Mouse (Mus musculus) hindbrain, embryonic 16.5 days (tissue): ENCODE measurements around the gene Ccdc124. TPM values are rescaled to one million over a fixed set of nuclear protein-coding genes. Genes with fewer than 3 reads are reported as not detected.
A peak's percentile ranks its signal among the peaks of the same experiment; 100 is the strongest.

Experiments used
- ATAC-seq: fragments of 200-750 bp; cut with Nextera tagmentation; 2 replicates; pipeline ENCODE4 v1.8.0; 2017; ENCODE audit warnings: moderate TSS enrichment, moderate library complexity
- H3K27ac ChIP-seq: fragments of 300-500 bp; sonication (generic); 2 replicates; pipeline ENCODE4 v1.5.1; 2014; ENCODE audit warnings: low read depth, mild to moderate bottlenecking, control low read depth, low read length, moderate library complexity
- H3K27me3 ChIP-seq: fragments of 300-500 bp; sonication (generic); replicated peaks from 2 replicates; pipeline ENCODE4 v1.6.1; 2014; ENCODE audit warnings: low read length; ENCODE audit not compliant: control insufficient read depth, insufficient read depth
- H3K36me3 ChIP-seq: fragments of 300-500 bp; sonication (generic); 2 replicates; pipeline ENCODE4 v1.6.1; 2014; ENCODE audit warnings: mild to moderate bottlenecking, low read length, moderate library complexity, mixed read lengths; ENCODE audit not compliant: control insufficient read depth, insufficient read depth
- H3K4me1 ChIP-seq: fragments of 300-500 bp; sonication (generic); 2 replicates; pipeline ENCODE4 v1.6.1; 2014; ENCODE audit warnings: low read depth, low read length; ENCODE audit not compliant: control insufficient read depth, insufficient read depth
- H3K4me2 ChIP-seq: fragments of 300-500 bp; sonication (generic); 2 replicates; pipeline ENCODE4 v1.6.1; 2014; ENCODE audit warnings: mild to moderate bottlenecking, low read length, control low read depth, moderate library complexity
- H3K4me3 ChIP-seq: fragments of 300-500 bp; sonication (generic); 2 replicates; pipeline ENCODE4 v1.5.1; 2014; ENCODE audit warnings: mild to moderate bottlenecking, low read length, control low read depth, moderate library complexity
- H3K9ac ChIP-seq: fragments of 300-500 bp; sonication (generic); 2 replicates; pipeline ENCODE4 v1.6.1; 2014; ENCODE audit warnings: low read depth, mild to moderate bottlenecking, control low read depth, low read length, moderate library complexity
- H3K9me3 ChIP-seq: fragments of 300-500 bp; sonication (generic); 2 replicates; pipeline ENCODE4 v1.6.1; 2014; ENCODE audit warnings: mild to moderate bottlenecking, low read length, moderate library complexity; ENCODE audit not compliant: control insufficient read depth
- WGBS: fragments of 180-500 bp; shearing (Covaris S2); extraction: QIAGEN DNeasy Blood & Tissue Kit; methylation state at CpG from one replicate; pipeline ENCODE4 v1.1.7; 2014; 5-methylcytosine and 5-hydroxymethylcytosine counted together
- polyA plus RNA-seq: library from polyadenylated mRNA; unstranded; fragments of >200 nt; fragmentation: Nextera tagmentation; extraction: Ambion mirVana; gene quantifications from 2 replicates; pipeline ENCODE4 v1.2.1, GENCODE M21; 2015

Gene Ccdc124
- polyA plus RNA-seq, 1 experiment from 2014 or later = 190 TPM

DNA sequence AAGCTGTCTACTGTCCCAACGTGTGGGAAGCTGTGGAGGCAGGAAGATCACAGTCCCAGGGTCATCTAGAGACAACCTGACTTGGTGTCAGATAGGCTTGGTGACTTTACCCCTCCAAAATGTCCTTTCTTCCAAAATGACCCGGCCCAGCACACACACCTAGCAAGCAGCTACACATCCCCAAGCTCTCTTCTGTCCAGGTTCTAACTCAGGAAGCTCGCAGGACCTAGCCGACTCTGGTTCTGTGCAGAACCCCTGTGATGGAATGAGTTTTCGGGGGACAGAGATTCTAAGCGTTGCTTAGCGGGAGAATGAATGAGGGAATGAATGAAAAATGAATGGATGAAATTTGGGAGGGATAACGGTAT is 31.7 kb upstream of the Ccdc124 start:
- H3K9me3 ChIP-seq = no peaks in the 10 kb centered on the region
- peak overlapping the region; percentile 98 for H3K9ac ChIP-seq
- H3K27ac ChIP-seq = peak overlapping the region; percentile 96
- peak overlapping the region; percentile 85 for H3K4me3 ChIP-seq
- peaks cover 2% of the 10 kb centered on the region; the same call in 1 of the 2 replicates for H3K27me3 ChIP-seq
- peak; percentile 48 for ATAC-seq
- 13% methylated on average over 8 of the region's 8 CpGs for WGBS
- peak overlapping the region; percentile 90 for H3K4me2 ChIP-seq
- H3K36me3 ChIP-seq = no peaks in the 10 kb centered on the region
- H3K4me1 ChIP-seq = peaks cover 9% of the 10 kb centered on the region

DNA sequence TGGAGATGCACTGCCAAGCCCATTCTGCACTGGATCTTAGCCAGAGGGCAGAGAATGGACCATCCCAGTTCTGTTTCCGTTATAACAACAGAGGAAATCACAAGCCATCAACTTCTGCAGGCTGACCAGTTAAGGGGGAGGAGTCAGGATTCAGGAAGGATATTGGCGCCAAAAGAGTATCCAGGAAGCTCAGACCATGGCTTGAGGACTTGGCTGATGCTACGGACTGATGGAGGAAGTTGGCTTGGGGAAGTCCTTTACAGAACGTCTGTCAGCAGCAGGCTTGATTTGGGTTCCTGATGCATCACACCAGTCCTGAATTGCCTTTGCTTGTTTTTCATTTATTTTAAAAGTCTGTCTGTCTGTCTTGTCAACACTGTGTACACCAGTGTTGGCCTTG is 30.8 kb upstream of the Ccdc124 start:
- no peak overlapping the region for H3K27ac ChIP-seq
- peaks cover 9% of the 10 kb centered on the region for H3K4me1 ChIP-seq
- no peaks in the 10 kb centered on the region for H3K9me3 ChIP-seq
- no peaks in the 10 kb centered on the region for H3K36me3 ChIP-seq
- H3K4me3 ChIP-seq = no peak overlapping the region
- H3K4me2 ChIP-seq = no peak overlapping the region
- no peak overlapping the region for H3K9ac ChIP-seq
- WGBS = 65% methylated on average over 4 of the region's 4 CpGs
- no peak for ATAC-seq
- H3K27me3 ChIP-seq = peaks cover 2% of the 10 kb centered on the region; the same call in 1 of the 2 replicates

- no peaks in the 10 kb centered on the region for H3K9me3 ChIP-seq
These were observed 29.8 kb upstream of the Ccdc124 start for GRCm38 (mm10) chr8:70903582-70903981.

GRCm38 (mm10) chr8:70903112-70903511 is 29.4 kb upstream of the Ccdc124 start:
- Histone ChIP-seq H3K9me3 (no peaks in the 10 kb centered on the region), H3K27ac (no peak overlapping the region), H3K27me3 (peaks cover 2% of the 10 kb centered on the region; the same call in 1 of the 2 replicates), H3K4me2 (no peak overlapping the region), H3K9ac (no peak overlapping the region), H3K4me3 (no peak overlapping the region), H3K36me3 (no peaks in the 10 kb centered on the region), H3K4me1 (peaks cover 9% of the 10 kb centered on the region)
- 58% methylated on average over 4 of the region's 4 CpGs for WGBS
- ATAC-seq = no peak

More at GRCm38 (mm10) chr8:70903582-70903981, 29.8 kb upstream of the Ccdc124 start:
- H3K27me3 ChIP-seq = peaks cover 2% of the 10 kb centered on the region; the same call in 1 of the 2 replicates
- no peak overlapping the region for H3K27ac ChIP-seq
- no peak overlapping the region for H3K4me2 ChIP-seq
- no peak for ATAC-seq
- H3K9ac ChIP-seq = no peak overlapping the region
- peaks cover 9% of the 10 kb centered on the region for H3K4me1 ChIP-seq
- no peak overlapping the region for H3K4me3 ChIP-seq
- H3K36me3 ChIP-seq = no peaks in the 10 kb centered on the region

- peaks cover 9% of the 10 kb centered on the region for H3K4me1 ChIP-seq
- no peaks in the 10 kb centered on the region for H3K36me3 ChIP-seq
- WGBS = 27% methylated on average over 5 of the region's 5 CpGs
- H3K9me3 ChIP-seq = no peaks in the 10 kb centered on the region
- H3K27ac ChIP-seq = no peak overlapping the region
- H3K9ac ChIP-seq = no peak overlapping the region; the same call in 1 of the 2 replicates
- H3K4me3 ChIP-seq = no peak overlapping the region
- H3K27me3 ChIP-seq = peaks cover 2% of the 10 kb centered on the region; the same call in 1 of the 2 replicates
- no peak for ATAC-seq
- H3K4me2 ChIP-seq = no peak overlapping the region
These were observed 28.5 kb upstream of the Ccdc124 start for GRCm38 (mm10) chr8:70902211-70902610.

DNA sequence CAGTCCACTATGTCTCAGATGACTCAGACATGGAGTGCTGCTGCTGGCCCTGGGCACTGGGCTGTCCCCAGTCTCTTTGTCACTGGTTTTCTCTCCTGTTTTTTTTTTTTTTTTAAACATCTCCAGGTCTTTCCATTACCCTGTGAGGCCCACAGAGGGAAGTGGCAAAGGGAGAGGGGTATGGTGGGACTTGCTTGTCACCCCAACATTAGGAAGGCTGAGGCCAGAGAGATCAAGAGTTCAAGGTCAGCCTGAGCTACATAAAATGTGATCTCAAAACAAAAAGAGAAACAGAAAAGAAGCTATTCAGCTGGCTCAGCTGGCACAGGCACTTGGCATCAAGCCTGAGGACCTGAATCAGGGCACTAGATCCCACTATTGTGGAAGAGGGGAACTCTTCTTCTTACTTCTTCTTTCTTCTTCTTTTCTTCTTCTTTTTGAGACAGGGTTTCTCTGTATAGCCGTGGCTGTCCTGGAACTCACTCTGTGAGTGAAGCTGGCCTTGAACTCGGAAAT is 27.2 kb upstream of the Ccdc124 start:
- no peak overlapping the region for H3K27ac ChIP-seq
- no peak overlapping the region for H3K4me2 ChIP-seq
- H3K9ac ChIP-seq = no peak overlapping the region; the same call in 1 of the 2 replicates
- no peak for ATAC-seq
- H3K4me1 ChIP-seq = peaks cover 9% of the 10 kb centered on the region
- H3K9me3 ChIP-seq = no peaks in the 10 kb centered on the region
- 58% methylated on average over 2 of the region's 2 CpGs for WGBS
- H3K27me3 ChIP-seq = peaks cover 2% of the 10 kb centered on the region; the same call in 1 of the 2 replicates
- H3K4me3 ChIP-seq = no peak overlapping the region
- no peaks in the 10 kb centered on the region for H3K36me3 ChIP-seq

GRCm38 (mm10) chr8:70899226-70899625 is 25.5 kb upstream of the Ccdc124 start:
- peaks cover 10% of the 10 kb centered on the region for H3K4me1 ChIP-seq
- H3K27ac ChIP-seq = no peak overlapping the region
- 91% methylated on average over 2 of the region's 2 CpGs for WGBS
- no peak for ATAC-seq
- H3K9me3 ChIP-seq = no peaks in the 10 kb centered on the region
- peaks cover 16% of the 10 kb centered on the region for H3K36me3 ChIP-seq
- H3K4me2 ChIP-seq = no peak overlapping the region
- H3K4me3 ChIP-seq = no peak overlapping the region
- H3K27me3 ChIP-seq = peaks cover 11% of the 10 kb centered on the region
- H3K9ac ChIP-seq = peak overlapping the region; percentile 35; the same call in 1 of the 2 replicates

DNA sequence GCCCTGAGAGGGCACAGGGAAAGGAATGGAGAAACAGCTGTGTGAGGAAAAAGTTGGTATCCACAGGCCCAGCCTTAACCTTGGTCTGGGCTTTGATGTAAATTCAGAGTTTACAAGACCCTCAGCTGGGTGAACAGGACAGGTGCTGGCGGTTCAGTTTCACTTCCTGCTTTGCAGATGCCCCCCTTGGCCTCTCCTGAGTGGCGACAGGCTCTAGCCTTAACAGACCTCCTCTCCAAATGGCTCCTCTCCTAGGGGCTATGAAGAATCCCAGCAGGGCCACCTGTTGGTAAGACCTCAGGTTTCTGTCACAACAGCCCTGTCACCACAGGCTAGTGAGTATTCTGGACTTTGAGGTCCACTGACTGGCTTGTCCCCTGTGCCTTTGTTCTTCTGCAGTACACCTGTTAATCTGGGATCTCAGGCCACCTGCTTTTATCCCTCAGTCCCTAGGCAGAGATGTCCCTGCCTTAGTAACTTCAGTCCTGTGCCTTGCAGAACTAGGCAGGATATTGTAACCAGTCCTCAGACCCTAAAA is 25.0 kb upstream of the Ccdc124 start:
- no peaks in the 10 kb centered on the region for H3K9me3 ChIP-seq
- H3K4me1 ChIP-seq = peaks cover 10% of the 10 kb centered on the region
- H3K4me2 ChIP-seq = no peak overlapping the region
- peak overlapping the region; percentile 3 for H3K9ac ChIP-seq
- no peak overlapping the region for H3K4me3 ChIP-seq
- peaks cover 21% of the 10 kb centered on the region for H3K36me3 ChIP-seq
- H3K27me3 ChIP-seq = peaks cover 14% of the 10 kb centered on the region
- no peak overlapping the region for H3K27ac ChIP-seq
- ATAC-seq = no peak
- WGBS = 71% methylated on average over 2 of the region's 2 CpGs

DNA sequence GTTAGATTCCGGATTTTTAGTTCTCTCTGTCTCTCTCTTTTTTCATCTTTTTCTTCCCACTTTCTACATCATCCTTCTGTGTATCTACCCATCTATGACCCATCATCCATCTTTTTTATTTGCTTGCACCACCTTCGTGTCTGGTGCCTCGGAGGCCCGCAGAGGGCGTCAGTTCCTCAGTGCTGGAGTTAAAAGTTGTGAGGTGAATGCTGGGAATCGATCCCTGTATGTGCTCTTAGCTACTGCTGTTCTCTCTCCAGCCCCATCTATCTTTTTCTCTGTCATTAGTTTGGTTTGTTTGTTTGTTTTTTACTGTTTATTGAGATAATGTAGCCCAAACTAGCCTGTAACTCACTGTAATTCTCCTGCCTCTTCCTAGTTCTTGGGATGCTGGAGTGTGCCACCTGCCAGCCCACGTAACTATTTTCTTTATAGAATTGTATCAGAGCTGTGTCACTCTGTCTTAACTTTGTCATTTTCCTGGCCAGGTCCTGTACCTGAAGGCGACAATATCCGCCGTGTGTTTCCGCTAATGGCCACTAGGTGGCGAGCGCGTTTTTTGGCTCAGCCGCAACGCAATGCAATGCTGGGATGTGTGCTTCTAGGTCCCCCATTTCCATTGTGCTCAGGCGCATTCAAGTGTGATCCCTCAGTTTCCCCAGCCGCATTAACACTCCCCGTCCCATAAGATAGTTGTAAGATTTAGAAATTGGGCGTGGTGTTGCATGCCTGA is 24.1 kb upstream of the Ccdc124 start:
- peak; percentile 41 for ATAC-seq
- Histone ChIP-seq H3K4me2 (peak overlapping the region; percentile 80), H3K4me1 (peaks cover 10% of the 10 kb centered on the region), H3K27me3 (peaks cover 23% of the 10 kb centered on the region), H3K9me3 (no peaks in the 10 kb centered on the region), H3K9ac (peak overlapping the region; percentile 76), H3K36me3 (peaks cover 25% of the 10 kb centered on the region), H3K27ac (peak overlapping the region; percentile 72), H3K4me3 (peak overlapping the region; percentile 82)
- WGBS = under 1% methylated on average over 20 of the region's 20 CpGs
